Mouse (Mus musculus) forebrain, postnatal 0 days (tissue): ENCODE data around the gene Vta1. TPM values are rescaled to one million over a fixed set of nuclear protein-coding genes. Genes with fewer than 3 reads are reported as not detected.

Source experiments
- ATAC-seq: fragments of 200-750 bp; cut with Nextera tagmentation; 2 replicates; pipeline ENCODE4 v1.8.0; 2017; ENCODE audit warnings: mild to moderate bottlenecking, moderate library complexity
- DNase-seq: peaks from one replicate; pipeline ENCODE4 v3.0.0-alpha.2; 2015
- H3K27ac ChIP-seq: fragments of 300-500 bp; sonication (generic); 2 replicates; pipeline ENCODE4 v1.5.1; 2014; ENCODE audit warnings: low read depth, mild to moderate bottlenecking, antibody characterized with exemption, low read length, moderate library complexity, mixed read lengths
- H3K27me3 ChIP-seq: fragments of 300-500 bp; sonication (generic); 2 replicates; pipeline ENCODE4 v1.6.1; 2014; ENCODE audit warnings: mild to moderate bottlenecking, low read length, mixed read lengths; ENCODE audit not compliant: insufficient read depth
- H3K36me3 ChIP-seq: fragments of 300-500 bp; sonication (generic); 2 replicates; pipeline ENCODE4 v1.6.1; 2014; ENCODE audit warnings: mild to moderate bottlenecking, moderate library complexity; ENCODE audit not compliant: insufficient read depth
- H3K4me1 ChIP-seq: fragments of 300-500 bp; sonication (generic); 2 replicates; pipeline ENCODE4 v1.6.1; 2014; ENCODE audit warnings: antibody characterized with exemption; ENCODE audit not compliant: insufficient read depth
- H3K4me2 ChIP-seq: fragments of 300-500 bp; sonication (generic); 2 replicates; pipeline ENCODE4 v1.6.1; 2014; ENCODE audit warnings: low read depth, mild to moderate bottlenecking, moderate library complexity
- H3K4me3 ChIP-seq: fragments of 300-500 bp; sonication (generic); 2 replicates; pipeline ENCODE4 v1.5.1; 2014; ENCODE audit warnings: low read depth, low read length, mixed read lengths
- H3K9ac ChIP-seq: fragments of 300-500 bp; sonication (generic); 2 replicates; pipeline ENCODE4 v1.6.1; 2014; ENCODE audit warnings: mild to moderate bottlenecking
- H3K9me3 ChIP-seq: fragments of 300-500 bp; sonication (generic); 2 replicates; pipeline ENCODE4 v1.6.1; 2016; ENCODE audit warnings: low read length
- CTCF ChIP-seq: sonication (generic); IDR thresholded peaks from 2 replicates; pipeline ENCODE4 v1.5.1; 2016; ENCODE audit warnings: antibody characterized with exemption, control low read depth, low read depth
- WGBS: fragments of 180-500 bp; shearing (Covaris S2); extraction: QIAGEN DNeasy Blood & Tissue Kit; methylation state at CpG from one replicate; pipeline ENCODE4 v1.1.7; 2014; 5-methylcytosine and 5-hydroxymethylcytosine counted together
- polyA plus RNA-seq: library from polyadenylated mRNA; unstranded; fragments of >200 nt; fragmentation: Nextera tagmentation; extraction: Ambion mirVana; gene quantifications from 2 replicates; pipeline ENCODE4 v1.2.1, GENCODE M21; 2015
- total RNA-seq: library from RNA; depleted of rRNA; stranded (reverse); fragments of >200 nt; gene quantifications from 2 replicates; pipeline ENCODE4 v1.2.3, GENCODE M21; 2014; rRNA removed

The Vta1 gene
- total and polyA plus RNA-seq, 2 experiments from 2014 or later: 128 to 197 TPM

- TF ChIP-seq CTCF: no peak
- no peak overlapping the region for H3K4me3 ChIP-seq
- DNase-seq: no peak
- no peaks in the 10 kb centered on the region for H3K36me3 ChIP-seq
- no peak overlapping the region for H3K9ac ChIP-seq
- no peak overlapping the region for H3K27ac ChIP-seq
- 100% methylated on average over 1 of the region's 1 CpGs for WGBS
- H3K27me3 ChIP-seq: no peaks in the 10 kb centered on the region
- no peaks in the 10 kb centered on the region for H3K9me3 ChIP-seq
- ATAC-seq: no peak
- H3K4me2 ChIP-seq: no peak overlapping the region
- no peaks in the 10 kb centered on the region for H3K4me1 ChIP-seq
Measured at GRCm38 (mm10) chr10:14625706-14626105, 79.7 kb downstream of the Vta1 start.

DNA sequence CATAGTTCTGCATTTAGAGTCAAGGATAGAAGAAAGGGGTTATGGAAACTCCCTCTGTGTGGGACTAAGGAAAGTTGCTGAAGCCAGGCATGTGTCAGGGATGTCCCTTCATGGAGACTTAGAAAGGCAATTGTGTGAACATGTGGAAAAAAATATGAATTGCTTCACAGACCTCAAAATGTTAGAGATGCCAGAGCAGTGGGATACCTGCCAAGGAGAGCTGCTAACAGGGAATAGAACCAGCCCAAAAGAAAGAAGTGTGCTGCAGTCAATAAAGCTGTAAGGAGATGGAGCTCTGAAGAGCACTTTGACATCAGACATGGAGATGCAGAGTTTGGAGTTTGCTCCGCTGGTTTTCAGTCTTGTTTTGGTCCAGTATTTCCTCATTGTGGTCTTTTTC lies 86.2 kb downstream of the Vta1 start:
- Histone ChIP-seq H3K27ac (no peak overlapping the region), H3K4me1 (no peaks in the 10 kb centered on the region), H3K9ac (no peak overlapping the region), H3K27me3 (no peaks in the 10 kb centered on the region), H3K4me2 (no peak overlapping the region), H3K4me3 (no peak overlapping the region), H3K9me3 (no peaks in the 10 kb centered on the region), H3K36me3 (no peaks in the 10 kb centered on the region)
- DNase-seq (no peak), ATAC-seq (no peak)
- WGBS: 93% methylated on average over 1 of the region's 1 CpGs
- TF ChIP-seq CTCF: no peak

- Histone ChIP-seq H3K36me3 (no peaks in the 10 kb centered on the region), H3K27me3 (no peaks in the 10 kb centered on the region), H3K9me3 (no peaks in the 10 kb centered on the region), H3K4me2 (no peak overlapping the region), H3K4me3 (no peak overlapping the region), H3K4me1 (no peaks in the 10 kb centered on the region), H3K27ac (no peak overlapping the region), H3K9ac (no peak overlapping the region)
- DNase-seq (no peak), ATAC-seq (no peak)
- no peak for TF ChIP-seq CTCF
- 93% methylated on average over 1 of the region's 1 CpGs for WGBS
Measured at GRCm38 (mm10) chr10:14618301-14618700, 87.1 kb downstream of the Vta1 start.

DNA sequence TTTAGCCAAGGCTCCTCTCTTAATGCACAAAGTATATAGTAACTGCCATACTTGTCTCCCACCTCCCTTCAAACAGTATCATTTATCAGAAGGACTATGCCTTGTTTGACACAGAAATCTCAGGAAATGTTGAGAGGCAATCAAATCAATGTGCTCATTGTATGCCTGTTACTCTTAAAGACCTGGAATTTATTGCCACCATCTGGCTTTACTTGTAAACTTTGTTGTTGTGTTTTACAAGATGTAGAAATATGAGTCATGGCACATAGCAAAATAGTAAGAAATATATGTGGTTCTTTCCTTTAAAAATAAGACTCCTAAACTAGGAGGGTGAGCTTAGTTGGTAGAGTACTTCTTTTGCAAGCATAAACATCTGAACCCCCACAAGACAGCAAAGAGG lies 89.9 kb downstream of the Vta1 start:
- no peaks in the 10 kb centered on the region for H3K27me3 ChIP-seq
- DNase-seq (no peak), ATAC-seq (no peak)
- H3K9ac ChIP-seq: no peak overlapping the region
- no peak overlapping the region for H3K4me3 ChIP-seq
- H3K4me2 ChIP-seq: no peak overlapping the region
- no peak overlapping the region for H3K27ac ChIP-seq
- H3K9me3 ChIP-seq: no peaks in the 10 kb centered on the region
- TF ChIP-seq CTCF: no peak
- H3K4me1 ChIP-seq: no peaks in the 10 kb centered on the region
- H3K36me3 ChIP-seq: no peaks in the 10 kb centered on the region

- WGBS: 92% methylated on average over 5 of the region's 5 CpGs
- ATAC-seq (no peak), DNase-seq (no peak)
- no peaks in the 10 kb centered on the region for H3K9me3 ChIP-seq
- H3K4me1 ChIP-seq: no peaks in the 10 kb centered on the region
- TF ChIP-seq CTCF: no peak
- no peak overlapping the region for H3K9ac ChIP-seq
- no peaks in the 10 kb centered on the region for H3K27me3 ChIP-seq
- H3K4me2 ChIP-seq: no peak overlapping the region
- no peak overlapping the region for H3K27ac ChIP-seq
- no peak overlapping the region for H3K4me3 ChIP-seq
- H3K36me3 ChIP-seq: no peaks in the 10 kb centered on the region
Measured at GRCm38 (mm10) chr10:14607597-14607996, 97.8 kb downstream of the Vta1 start.

Other genes starting within 250 kb of the Vta1 start
- 1.6 and 1.8 TPM in 2 replicates for gene Adgrg6, start 159.9 kb downstream of the Vta1 start, total RNA-seq
- 0.44 and 0.59 TPM in 2 replicates for gene Adgrg6, start 159.9 kb downstream of the Vta1 start, polyA plus RNA-seq
- gene Nmbr, start within 50 bp of the Vta1 start, total RNA-seq: 4.3 and 6.9 TPM in 2 replicates
- 2.7 and 3.9 TPM in 2 replicates for gene Nmbr, start within 50 bp of the Vta1 start, polyA plus RNA-seq
- not detected in 2 replicates for gene Gje1, start 12.7 kb upstream of the Vta1 start, total RNA-seq
- not detected in 2 replicates for gene Gje1, start 12.7 kb upstream of the Vta1 start, polyA plus RNA-seq